Mouse (Mus musculus): ENCODE data around the gene Dpf2.

Gene Dpf2

GRCm38 (mm10) chr19:5864710-5865398, 48.0 kb downstream of the Dpf2 start:
- in situ Hi-C loops (cut with MboI, MseI): no loop called here

- in situ Hi-C loops (cut with MboI, MseI): no loop called here
Observed at GRCm38 (mm10) chr19:5863776-5864175, 49.0 kb downstream of the Dpf2 start.

- in situ Hi-C loops (cut with MboI, MseI): no loop called here
Observed at GRCm38 (mm10) chr19:5862335-5863085, 50.3 kb downstream of the Dpf2 start.

GRCm38 (mm10) chr19:5856604-5857003, 56.2 kb downstream of the Dpf2 start:
- in situ Hi-C loops (cut with MboI, MseI): no loop called here

- in situ Hi-C loops (cut with MboI, MseI): no loop called here
Observed at GRCm38 (mm10) chr19:5852035-5852722, 60.6 kb downstream of the Dpf2 start.

GRCm38 (mm10) chr19:5851481-5851971, 61.3 kb downstream of the Dpf2 start:
- in situ Hi-C loops (cut with MboI, MseI): no loop called here

- in situ Hi-C loops (cut with MboI, MseI): no loop called here
Observed at GRCm38 (mm10) chr19:5850860-5851259, 62.0 kb downstream of the Dpf2 start.

GRCm38 (mm10) chr19:5849843-5850527, 62.8 kb downstream of the Dpf2 start:
- in situ Hi-C loops (cut with MboI, MseI): loop anchor here (5.0 kb wide), 1 partner anchor 58 kb away; no protein-coding TSS in a partner anchor

GRCm38 (mm10) chr19:5848826-5849672, 63.8 kb downstream of the Dpf2 start:
- in situ Hi-C loops (cut with MboI, MseI): loop anchor here (5.0 kb wide), 1 partner anchor 57 kb away; no protein-coding TSS in a partner anchor

GRCm38 (mm10) chr19:5848032-5848825, 64.6 kb downstream of the Dpf2 start:
- in situ Hi-C loops (cut with MboI, MseI): loop anchor here (5.0 kb wide), 1 partner anchor 56 kb away; no protein-coding TSS in a partner anchor

GRCm38 (mm10) chr19:5847306-5847796, 65.5 kb downstream of the Dpf2 start:
- in situ Hi-C loops (cut with MboI, MseI): loop anchor here (5.0 kb wide), 1 partner anchor 55 kb away; no protein-coding TSS in a partner anchor

- in situ Hi-C loops (cut with MboI, MseI): loop anchor here (5.0 kb wide), 1 partner anchor 54 kb away; no protein-coding TSS in a partner anchor
Observed at GRCm38 (mm10) chr19:5846557-5847305, 66.1 kb downstream of the Dpf2 start.

Data from regulatory T cell (primary cell).